Mouse (Mus musculus) frontal cortex, postnatal 25 days (tissue): ENCODE measurements around the gene Mex3d.
"Not testable (repeated sequence)": the region's sequence is repeated elsewhere in the genome, so short reads cannot be mapped to it uniquely, and the experiment has no call there.

ENCODE experiments used
- DNase-seq, 2 experiments: peaks; one replicate each; pipeline ENCODE4 v3.0.0; 2022; ENCODE audit warnings: low spot score in 2 of 2

Mex3d gene

DNA sequence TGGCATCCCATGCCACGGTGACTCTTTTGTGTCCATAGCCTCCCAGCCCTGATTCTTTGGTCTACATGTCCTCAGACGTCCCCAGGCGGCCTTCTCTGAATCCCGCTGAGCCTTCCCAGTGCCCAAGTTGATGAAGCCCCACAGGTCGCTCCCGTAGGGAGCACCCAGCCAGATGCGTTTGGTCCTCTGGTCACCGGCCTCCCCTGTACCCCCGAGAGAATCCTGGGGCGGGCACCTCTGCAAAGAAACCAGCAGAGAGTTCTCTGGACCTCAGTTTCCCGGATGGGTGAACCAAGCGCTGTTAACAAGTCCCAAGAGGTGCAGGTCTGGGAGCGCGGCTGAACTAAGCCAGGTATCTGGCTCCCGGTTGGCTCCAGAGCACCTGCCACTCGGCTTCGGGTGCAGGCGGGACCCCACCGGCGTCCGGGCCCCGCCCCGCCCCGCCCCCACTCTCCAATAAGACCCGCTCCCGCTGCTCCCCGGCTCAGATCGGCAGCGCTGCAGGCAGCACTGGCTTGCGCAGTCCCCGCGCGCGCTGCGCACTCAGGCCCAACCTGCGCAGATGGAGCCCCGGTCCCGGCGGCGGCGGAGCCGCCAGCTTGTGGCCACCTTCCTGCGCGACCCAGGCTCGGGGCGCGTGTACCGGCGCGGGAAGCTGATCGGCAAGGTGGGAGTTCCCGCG, 31.3 kb downstream of the Mex3d start, which contains the start of gene Plk5:
Plk5 (plus strand) TSS at position 459 of the 682 bp plus-strand sequence.
- DNase-seq = no peak

DNA sequence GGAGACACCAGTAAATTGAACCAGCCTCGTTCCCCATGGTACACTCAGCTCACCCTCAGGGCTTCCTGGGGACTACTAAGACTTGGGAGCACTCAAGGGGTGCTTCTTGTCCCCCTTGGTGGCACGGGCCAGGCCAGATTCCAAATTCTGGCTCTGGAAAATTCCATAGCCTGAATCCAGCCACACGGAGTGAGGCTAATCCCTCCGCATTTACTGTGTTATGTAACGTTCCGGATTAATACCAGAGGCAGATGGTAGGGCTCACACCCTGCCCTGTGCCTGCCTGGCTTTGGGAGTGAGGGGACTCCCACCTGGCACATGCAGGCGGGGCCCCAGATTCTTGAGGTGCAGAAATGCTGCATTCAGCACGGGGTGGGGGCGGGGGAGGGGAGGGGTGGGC, 32.0 kb downstream of the Mex3d start:
- no peak for DNase-seq

DNA sequence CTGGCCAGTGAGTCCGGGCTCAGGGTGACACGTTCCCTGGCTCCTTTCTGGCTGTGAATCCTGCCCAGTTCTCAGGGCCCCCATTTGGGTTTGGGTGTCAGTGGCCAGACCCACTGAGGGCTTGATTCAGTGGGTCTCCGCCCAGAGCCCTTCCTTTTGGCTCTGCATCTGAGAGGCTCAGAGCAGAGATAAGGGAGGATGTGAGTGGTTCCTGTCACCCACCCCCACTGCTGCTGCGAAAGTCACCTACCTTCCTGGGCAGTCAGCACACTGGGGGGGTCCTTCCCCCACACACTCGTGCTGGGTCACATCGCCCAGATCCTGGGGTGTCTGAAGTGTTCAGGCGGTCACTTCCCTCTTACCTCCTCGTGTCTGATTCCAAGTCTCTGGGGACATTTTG, 34.7 kb downstream of the Mex3d start:
- no peak for DNase-seq

DNA sequence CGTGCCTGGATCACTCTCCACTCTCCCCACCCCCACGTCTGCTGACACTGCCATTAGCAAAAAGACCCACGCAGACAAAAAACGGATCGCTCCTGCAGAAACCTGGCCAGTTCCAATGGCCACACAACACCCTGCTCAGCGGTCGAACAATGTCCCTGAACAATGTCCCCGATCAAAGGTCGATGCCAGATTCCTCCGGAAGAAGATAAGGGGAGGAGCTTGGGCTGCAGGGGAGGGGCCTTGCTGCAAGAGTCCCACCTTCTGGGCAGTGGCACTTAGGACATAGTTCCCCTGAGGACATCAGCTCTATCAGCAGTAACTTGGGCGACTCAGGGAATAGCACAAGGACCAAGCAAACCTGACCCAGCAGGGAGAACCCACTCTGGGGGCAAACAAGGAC, 35.6 kb downstream of the Mex3d start:
- DNase-seq = no peak

DNA sequence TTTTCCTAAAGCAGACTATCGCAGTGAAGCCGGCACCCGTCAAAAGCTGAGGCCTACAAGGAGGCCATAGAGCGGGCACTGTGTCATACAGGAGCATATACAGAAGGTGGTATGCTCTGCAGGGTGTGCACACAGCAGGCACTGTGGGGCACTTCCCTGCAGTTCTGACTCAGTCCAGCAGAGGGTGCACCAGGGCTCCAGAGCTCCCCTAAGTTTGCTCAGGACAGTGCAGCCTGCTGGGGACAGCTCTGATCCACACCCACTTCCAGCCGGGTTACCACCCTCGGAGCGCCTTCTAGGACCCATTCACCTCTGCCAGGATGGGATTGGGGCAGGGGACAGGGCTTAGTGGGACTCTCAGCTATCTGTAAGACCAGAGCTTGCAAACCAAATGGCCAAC, 37.2 kb downstream of the Mex3d start:
- peak; percentile 82 to 88 for DNase-seq

DNA sequence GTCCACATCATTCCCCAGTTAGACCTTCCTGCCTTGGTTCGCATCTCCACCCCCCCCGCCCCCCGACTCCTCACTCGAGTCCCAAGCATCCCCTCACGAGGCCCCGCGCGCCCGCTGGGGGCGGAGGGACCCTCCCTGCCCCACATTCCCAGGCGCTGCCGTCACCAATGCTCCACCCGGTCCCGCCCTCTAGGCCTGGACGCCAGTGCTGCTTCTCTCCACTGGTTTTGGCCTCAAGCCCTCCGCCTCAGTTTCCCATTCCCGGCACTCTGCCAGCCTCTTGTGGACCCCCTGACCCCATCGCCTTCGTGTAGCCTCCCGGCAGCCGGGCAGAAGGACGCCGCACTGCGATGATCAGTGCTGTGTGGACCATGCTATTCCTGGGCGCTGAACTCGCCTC, 38.5 kb downstream of the Mex3d start:
- DNase-seq = no peak

DNA sequence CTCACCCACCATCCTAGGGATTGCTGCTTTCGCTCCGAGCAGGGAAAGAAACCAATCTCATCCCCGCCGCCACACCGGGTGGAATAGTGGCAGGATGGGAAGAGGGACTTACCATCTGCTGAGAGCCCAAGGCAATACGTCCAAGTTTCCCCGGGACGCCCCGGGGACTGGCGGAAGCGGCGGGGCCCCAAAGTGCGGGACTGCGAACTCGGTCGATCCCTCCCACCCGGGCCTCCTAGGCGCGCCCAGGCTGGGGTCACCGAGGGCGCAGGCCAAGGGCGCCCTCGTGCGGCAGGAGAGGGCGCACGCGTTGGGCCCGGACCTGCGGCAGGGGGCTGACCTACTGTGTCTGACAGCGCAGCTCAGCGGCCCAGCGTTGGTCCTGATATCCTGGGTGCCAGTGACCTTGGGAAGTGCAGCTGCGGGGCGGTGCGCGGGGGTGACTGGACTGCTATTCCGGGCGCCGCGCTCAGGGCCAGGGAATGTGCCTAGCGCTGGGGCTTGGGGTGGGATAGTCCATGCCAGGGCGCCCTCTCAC, 39.1 kb downstream of the Mex3d start, which contains the start of gene Adamtsl5:
Adamtsl5 (minus strand) TSS at position 169 of the 538 bp plus-strand sequence.
- no peak for DNase-seq

DNA sequence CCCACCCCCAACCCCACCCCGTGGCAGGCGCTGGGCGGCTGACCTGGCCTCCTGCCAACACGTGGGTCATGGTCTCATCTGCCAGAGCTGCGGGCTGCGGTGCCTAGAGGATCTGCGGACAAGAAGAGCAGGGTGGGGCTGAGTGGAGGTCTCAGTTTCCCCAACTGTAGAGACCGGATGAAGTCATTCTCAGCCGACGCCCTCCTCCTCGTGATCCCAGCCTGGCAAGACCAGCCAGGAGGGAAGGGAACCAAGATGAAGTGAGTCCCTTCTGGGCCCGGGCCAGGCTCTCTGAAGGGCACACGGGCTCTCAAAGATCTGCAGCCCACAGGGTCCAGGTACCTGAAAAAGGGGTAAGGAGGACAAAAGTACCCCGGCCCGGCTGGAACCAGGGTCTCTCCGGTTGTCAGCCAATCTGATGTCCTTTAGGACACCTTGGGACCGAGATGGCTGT, 39.9 kb downstream of the Mex3d start:
- no peak for DNase-seq

DNA sequence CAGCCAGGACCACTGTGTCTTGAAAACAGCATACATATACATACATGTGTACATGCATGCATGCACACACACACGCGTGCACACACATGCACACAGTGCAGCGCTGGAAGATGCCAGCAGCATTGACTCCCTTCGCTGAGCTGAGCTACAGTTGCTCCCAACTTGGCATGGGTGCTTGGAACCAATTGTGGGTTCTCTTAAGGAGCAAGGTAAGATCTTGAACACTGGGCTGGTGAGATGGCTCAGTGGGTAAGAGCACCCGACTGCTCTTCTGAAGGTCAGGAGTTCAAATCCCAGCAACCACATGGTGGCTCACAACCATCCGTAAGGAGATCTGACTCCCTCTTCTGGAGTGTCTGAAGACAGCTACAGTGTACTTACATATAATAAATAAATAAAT, 41.5 kb downstream of the Mex3d start:
- not testable (repeated sequence) for DNase-seq

DNA sequence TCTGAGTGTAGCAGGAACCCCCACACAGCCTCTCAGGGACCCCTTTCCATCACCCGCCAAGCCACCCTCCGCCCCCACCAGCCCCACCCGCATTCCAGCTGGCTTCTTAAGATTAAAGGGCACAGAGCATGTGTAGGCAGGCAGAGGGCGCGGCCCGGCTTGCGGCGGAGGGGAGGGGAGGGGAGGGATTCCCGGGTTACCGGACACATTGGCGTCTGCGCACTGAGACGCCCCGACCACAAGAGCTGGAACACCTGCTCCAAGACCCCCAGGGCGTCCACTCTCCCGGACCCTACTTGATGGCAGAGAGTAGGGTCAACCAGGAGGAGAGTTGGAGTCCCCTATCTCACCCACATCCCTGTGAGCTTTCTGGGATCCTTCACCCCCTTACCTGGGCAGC, 42.3 kb downstream of the Mex3d start:
- no peak for DNase-seq

DNA sequence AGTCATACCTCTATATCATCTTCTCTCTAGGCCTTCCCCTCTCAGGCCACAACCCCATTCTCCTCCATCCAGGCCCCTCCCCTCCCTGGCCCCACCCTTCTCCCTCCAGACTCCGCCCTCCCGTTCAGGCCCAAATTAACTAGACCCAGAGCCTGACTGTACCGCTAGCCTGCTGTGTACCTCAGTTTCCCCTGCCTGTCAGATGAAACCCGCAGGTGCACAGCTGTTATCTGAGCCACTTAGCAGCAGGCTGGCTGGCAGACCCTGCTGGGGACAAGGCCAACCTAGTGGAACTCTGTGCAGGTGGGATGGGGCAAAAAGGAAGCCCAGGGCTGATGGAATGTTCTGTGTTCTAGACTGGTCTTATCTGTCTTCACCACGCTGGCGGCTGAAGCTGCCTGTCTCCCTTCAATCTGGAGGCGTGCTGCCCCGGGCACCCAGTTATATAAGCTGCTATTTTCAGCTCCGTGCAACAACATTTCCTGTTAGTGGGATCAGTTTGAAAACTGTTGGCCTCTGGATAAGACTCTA, 43.3 kb downstream of the Mex3d start:
- DNase-seq = no peak

DNA sequence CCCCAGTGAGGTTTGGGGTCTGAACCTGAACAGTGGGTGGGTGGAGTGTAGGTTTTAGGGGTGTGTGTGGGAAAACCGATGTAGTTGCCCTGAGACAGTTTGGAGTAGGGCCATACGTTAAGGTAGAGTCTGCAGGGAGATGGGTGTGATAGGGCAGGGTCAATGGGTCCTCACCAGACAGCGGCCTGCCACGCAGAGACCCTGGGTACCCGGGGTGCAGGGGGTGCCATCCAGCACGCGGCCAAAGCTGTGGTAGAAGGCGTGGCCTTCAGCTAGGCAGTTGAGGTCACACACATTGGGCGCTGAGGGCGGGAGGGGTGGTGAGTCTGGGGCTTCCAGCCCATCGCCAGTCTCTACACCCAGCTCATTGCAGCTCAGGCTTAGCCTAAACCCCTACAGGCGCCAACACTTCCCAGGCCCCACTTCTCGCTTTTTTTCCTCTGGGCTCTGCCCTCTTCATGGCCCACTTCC, 44.0 kb downstream of the Mex3d start:
- DNase-seq = no peak

DNA sequence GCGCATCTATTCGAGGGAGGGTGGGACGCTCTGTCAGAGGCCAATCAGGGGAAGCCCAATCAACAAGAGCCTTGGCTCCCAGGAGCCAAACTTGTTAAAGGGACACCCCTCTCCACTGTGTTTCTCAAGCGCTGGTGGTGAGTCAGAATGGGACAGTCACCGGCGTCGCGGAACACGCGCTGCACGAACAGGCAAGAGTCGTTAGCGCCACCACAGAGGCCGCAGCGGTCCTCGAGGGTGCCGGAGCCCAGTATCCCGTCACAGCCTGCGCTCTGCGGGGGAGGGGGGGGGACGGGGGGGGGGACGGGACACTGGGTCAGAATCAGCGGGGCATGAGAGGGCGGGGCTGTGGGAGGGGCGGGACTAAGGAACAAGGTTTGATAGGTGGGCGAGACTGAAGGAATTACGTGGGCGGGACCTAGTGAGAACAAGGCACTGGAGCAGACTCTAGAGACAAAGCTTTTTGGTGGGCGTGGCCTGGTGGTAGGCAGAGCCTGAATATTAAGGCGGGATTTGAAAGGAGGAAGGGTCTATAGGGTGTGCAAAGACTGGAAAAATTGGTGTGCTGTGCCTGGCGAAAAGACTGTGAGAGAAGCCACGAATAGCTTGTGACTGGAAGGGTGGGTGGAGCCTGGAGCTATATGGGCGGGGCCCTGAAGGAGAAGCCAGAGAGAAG, 44.6 kb downstream of the Mex3d start:
- DNase-seq = no peak

DNA sequence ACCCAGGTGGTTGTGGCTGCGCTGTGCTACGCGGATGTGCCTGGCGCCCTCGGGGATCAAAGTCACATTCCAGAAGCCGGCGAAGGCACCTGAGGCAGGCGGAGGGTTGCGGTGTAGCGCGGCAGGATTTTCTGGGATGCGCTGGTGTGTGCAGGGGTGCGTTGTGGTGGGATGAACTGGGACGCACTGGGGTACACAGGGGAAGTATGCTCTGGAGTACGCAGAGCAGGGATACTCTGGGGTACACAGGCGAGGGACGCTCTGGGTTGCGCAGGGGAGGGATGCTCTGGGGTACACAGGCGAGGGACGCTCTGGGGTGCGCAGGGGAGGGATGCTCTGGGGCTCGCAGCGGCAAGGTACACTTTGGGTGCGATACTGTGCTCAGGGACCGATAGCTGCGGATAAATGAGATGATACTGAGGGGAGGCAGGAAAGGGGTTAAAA, 45.1 kb downstream of the Mex3d start:
- DNase-seq = no peak

DNA sequence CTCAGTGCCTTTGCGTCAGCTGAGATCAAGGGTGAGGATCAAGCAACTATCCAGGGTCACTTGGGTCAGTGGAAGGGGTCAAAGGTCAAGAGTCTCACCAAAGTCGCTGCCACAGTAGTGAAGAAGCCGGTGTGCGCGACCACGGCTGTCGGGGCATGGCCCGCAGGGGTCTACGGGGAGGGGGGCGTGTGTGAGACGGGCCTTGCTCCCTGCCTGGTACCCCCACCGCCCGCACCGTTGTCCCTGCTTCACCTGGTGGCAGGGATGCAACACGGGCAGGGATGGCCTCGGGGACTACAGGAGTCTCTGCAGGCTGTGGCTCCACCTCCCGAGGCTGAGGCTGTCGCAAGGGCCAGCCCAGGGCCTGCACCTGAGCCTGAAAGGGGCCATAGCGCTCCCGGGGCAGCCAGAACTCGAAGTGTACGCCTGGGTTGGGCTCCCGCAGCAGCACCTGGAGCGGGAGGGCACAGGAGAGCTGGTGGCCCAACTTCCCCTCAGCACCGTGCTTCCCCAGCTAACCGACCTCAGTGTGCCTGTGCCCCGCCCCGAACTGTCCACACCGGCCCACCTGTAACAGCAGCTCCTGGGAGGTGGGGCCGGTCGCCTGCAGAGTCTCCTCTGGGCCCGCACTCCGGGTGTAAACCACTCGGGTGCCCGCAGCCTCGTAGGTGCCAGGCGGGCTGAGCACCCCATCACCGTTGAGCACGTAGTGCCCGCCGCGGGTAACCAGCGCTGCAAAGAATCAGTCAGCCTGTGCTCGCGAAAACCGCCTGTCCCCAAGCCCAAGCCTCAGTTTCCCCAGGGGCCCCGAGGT, 45.8 kb downstream of the Mex3d start:
- no peak for DNase-seq

DNA sequence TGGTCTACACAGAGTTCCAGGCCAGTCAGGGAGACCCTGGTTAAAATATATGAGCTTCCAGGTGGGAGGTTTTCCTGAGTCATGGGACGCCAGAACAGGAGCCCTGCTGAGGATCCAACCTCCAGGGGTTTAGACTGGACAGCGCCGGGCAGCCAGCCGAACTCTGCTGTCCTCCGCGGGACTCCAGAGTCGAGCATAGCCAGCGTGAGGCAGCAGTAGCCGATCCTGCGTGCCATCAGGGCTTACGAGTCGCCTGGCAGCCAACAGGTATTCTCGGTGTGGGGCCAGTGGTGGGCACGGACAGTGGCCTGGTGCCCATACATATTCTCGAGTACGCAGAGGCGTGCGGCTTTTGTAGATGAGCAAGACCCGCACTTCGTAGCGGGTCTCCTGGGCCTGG, 46.4 kb downstream of the Mex3d start:
- DNase-seq = no peak

DNA sequence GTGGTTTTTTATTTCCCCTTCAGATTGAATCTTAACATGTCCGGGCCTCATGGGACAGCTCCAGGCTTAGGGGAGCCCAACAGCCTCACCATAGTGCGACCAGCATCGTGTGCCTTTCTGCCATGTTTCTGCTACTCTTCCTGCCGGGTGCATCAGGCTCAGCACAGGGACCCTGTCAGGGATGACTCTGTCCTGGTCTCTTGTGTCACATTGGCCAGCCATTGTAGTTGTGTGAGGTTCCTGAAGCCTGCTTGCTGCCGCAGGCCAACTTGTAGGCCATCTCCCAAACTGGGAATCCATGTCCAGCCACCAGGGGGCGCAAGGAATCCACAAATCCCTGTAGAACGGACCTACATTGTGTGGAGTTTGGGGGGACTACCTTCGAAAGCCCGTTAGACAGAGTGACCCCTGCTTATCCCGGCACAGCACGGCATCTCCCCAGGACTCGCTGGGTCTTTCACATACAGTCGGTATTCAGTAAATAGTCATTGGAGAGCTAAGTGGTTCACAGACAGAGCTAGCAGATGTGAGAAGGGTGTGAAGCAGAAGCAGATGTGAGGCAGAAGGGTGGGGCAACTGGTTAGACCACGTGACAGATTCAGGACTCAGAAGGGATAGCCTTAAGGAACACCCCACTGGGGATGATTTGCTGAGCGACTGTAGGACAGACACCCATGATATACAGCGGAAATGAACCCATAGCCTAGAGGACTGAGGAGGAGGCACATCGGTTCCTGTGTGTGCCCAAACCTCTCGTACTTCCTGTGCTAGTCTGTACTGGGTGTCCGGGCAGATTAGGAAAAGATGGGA, 47.3 kb downstream of the Mex3d start:
- peak; percentile 85 to 89 for DNase-seq

DNA sequence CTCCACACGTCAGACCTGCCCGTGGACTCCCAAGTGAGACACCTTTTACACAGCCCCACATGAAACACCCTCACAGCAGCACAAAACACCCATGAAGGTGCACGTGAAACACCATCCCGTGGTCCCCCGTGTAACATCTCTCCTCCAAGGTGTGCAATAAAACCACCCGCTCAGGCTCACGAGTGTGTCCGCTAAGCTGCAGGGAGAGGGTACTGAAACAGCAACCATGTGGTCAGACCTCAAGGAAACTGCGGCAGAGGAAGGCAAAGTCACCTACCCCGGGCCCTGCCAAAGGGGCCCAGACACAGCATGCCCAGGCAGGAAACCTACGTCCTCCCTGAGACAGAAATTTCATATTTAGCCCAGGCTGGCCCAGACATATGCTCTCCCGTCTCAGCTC, 51.2 kb downstream of the Mex3d start:
- DNase-seq = no peak

DNA sequence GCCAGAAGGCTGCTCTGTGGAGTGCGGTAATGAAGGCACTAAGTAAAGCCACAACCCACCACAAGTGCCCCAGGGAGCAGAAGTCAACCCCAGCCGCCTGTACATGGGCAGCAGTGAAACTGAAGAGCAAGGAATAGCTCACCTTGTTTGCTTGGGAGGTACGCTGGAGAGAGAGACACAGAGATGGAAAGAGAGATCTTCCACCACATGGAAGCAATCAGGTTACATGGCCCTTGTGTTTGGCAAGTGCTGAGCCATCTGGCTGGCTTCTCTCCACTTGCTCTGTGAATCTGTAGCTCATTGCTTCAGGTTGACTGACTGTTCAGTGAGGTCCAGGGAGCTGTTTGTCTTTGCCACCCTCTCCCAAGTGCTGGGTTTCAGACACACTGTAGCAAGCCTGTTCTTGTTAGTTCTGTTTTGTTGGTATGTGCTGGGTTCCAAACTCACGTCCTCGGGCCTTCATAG, 54.9 kb downstream of the Mex3d start:
- no peak for DNase-seq

DNA sequence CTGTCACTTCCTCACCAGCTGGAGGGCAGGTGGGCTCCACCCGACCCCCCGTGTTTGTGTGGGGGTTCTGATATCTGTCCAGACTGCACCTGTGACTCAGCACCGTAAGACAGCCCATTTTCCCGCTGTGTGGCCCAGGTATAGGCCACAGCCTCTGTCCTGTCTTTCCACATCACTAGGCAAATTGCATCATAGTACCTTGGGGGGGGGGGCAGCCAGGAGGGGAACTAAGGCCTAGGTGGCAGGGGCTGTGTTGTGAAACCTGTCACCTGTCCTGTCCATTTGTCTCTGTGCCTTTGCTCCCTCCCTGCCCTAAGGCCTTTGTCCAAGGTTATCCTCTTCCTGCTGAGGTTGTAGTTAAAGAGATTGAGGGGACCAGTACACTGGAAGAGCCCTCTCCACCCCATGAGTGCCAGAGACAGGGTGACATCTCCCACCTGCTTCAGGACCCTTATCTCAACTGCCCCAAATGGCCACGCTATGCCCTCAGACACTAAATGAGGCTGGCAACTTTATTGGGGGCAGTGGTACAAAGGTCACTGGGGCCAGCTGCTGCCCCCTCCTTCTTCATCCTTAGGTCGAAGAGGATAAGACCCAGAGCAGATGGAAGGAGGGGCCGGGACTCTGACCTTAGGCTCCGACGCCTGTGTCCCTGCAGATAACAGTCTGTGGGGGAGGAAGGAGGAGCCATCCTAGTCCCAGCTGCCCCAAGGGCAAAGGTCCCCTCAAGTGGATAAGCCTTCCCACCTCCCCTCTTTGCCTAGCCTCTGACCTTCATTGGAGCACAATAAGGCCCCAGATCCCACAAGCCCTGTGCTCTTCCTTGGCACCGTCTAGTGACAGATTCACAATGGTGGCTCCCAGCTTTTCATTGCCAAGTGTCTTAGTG, 55.6 kb downstream of the Mex3d start:
- no peak for DNase-seq
